Mouse (Mus musculus) adrenal gland, postnatal 10 days (tissue): ENCODE measurements around the gene Gm5538. TPM values are rescaled to one million over a fixed set of nuclear protein-coding genes. Genes with fewer than 3 reads are reported as not detected.

Experiments
- DNase-seq: peaks from one replicate; pipeline ENCODE4 v3.0.0; 2021; ENCODE audit warnings: mixed read lengths
- long read RNA-seq, 2 experiments: library from polyadenylated mRNA; stranded (forward); transcript quantifications; one replicate each; pipeline ENCODE4 v2.0.0; 2021
- total RNA-seq, 2 experiments: library from RNA; stranded (reverse); gene quantifications; 2 replicates each; pipeline ENCODE4 v1.2.3; 2021

The Gm5538 gene
- total RNA-seq = not detected
- long read RNA-seq, experiment 1 = 0 reads
- long read RNA-seq, experiment 2 = 0 reads

GRCm38 (mm10) chr3:59729490-59729889 lies at the start of gene Gm5538:
Gene Gm5538 (plus strand): TSS chr3:59729790.
- no peak for DNase-seq

DNA sequence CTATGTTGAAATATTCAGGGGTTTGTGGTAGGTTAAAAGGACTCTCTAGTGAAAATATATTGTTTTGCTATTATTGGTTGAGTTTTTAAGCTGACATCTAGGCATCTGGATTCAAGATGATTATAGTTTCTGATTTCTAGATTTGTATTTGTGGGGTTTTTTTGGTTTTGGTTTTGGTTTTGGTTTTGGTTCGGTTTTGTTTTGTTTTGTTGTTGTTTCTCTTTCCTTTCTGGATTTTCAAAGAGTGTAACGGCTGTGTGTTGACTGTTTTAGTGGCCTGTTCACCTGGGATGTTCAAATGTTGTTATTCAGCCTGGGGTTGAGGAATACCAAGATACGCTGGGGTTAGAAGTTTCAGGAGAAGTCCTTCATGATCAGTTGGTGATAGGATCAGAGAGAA lies 32.2 kb upstream of the Gm5538 start:
- no peak for DNase-seq

- DNase-seq = no peak
Measured at GRCm38 (mm10) chr3:59702614-59703110, 26.9 kb upstream of the Gm5538 start.

- no peak for DNase-seq
Measured at GRCm38 (mm10) chr3:59739866-59740265, 10.3 kb downstream of the Gm5538 start.

- DNase-seq = peak; percentile 27
Measured at GRCm38 (mm10) chr3:59744181-59744580, 14.6 kb downstream of the Gm5538 start.

Other genes starting within 250 kb of the Gm5538 start
- not detected for gene Gm8298, start 131.3 kb downstream of the Gm5538 start, total RNA-seq
- gene C130079G13Rik, start 195.4 kb downstream of the Gm5538 start, total RNA-seq = not detected